Mouse (Mus musculus) spleen, adult 18-20 months (tissue): ENCODE results near the gene Hcn1.

ENCODE experiments used
- DNase-seq, 2 experiments: peaks; one replicate each; pipeline ENCODE4 v3.0.0; 2022; ENCODE audit warnings: mixed read lengths in 2 of 2

Gene Hcn1

DNA sequence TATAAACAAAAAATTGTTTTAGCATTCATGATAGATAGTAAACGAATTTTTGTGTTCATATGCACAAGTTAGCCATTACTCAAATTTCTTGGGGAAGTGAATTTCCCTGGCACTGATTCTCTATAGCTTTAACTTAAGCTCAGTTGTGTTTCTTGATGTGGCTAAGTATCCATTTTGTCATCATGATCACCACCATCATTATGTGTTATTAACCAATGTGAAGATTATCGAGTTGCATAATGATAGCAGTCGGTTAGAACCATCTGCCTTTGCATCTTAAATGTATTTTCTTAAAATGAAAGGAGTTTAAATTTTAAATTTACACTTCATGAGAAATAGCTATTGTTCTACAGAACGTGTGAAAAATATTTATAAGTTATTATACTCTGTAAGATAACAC is 426.5 kb downstream of the Hcn1 start:
- no peak for DNase-seq

DNA sequence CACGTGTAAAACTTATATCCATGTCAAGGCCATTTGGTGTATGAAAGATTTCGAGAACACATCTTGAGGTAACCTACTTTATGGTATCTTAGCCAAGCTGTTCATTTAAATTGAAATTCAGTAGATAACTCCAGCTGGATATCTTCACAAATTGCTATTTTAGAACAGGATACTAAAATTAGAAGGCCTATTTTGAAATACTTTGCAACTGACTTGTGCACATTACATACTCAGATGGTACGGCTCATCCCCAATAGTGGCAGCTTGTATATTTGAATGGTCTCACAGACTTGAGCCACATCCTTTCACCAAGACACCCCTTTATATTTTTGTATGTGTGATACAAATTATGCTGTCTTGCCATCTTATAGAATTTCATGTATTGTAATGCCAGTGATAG is 427.5 kb downstream of the Hcn1 start:
- no peak for DNase-seq

DNA sequence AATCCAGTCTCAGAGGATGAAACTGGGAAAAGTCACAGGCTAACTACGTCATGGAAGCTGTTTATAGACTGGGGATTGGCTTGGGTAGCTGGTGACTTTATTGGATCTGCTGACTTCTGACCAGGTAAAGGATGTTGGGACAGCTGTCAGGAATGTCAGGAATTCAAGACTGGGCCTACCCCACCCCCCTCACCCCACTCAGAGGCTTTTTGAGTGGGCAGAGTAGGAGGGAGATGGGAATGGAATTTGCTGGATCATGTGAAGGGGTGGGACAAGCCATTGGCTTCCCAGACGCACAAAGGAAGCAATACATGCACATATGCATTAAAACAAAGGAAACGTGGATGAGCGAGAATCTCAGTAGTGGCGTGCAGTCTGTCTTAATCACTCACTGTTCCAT is 433.5 kb downstream of the Hcn1 start:
- DNase-seq, result no peak
